Mouse (Mus musculus): ENCODE results near the gene Galnt7. TPM values are rescaled to one million over a fixed set of nuclear protein-coding genes. Genes with fewer than 3 reads are reported as not detected.

Galnt7 gene
- polyA plus RNA-seq, 1 experiment = 26.1 TPM

DNA sequence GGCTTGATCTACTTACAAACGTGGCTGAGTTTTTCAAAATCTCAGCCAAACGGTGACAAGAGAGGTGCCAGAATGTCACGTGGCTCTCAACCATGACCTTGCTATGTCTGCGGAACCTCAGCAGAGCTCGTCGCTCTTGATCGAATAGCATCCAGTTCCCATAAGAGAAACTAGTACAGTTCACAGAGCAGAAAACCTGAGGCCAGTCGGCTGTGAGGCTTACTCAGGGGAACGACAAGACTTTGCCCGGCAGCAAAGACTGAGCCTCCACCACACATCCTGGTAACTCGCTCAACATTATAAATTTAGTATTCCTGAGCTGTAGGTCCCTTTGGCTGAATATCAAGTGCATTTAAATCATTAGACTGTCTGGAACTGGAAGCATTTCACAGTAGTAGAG, 16.1 kb downstream of the Galnt7 start:
- H3K27ac ChIP-seq (ENCODE audit: insufficient read depth, low read length) = no peak overlapping the region
- no peaks in the 10 kb centered on the region for H3K9me3 ChIP-seq (replicated peaks; ENCODE audit: control insufficient read depth, insufficient read depth, low read length, poor library complexity, severe bottlenecking)
- TF ChIP-seq EP300 (IDR thresholded peaks at IDR 0.05; ENCODE audit: insufficient read depth, low read depth, low read length) = no peak
- TF ChIP-seq POLR2A (IDR thresholded peaks at IDR 0.05; ENCODE audit: insufficient read depth, low read length) = no peak
- no peak for TF ChIP-seq CTCF (IDR thresholded peaks at IDR 0.05; ENCODE audit: low read depth, low read length)
- H3K4me1 ChIP-seq (ENCODE audit: control insufficient read depth, insufficient read depth, low read length) = no peaks in the 10 kb centered on the region
- no peak overlapping the region for H3K9ac ChIP-seq (ENCODE audit: low read depth, poor library complexity, severe bottlenecking)
- no peaks in the 10 kb centered on the region for H3K36me3 ChIP-seq (ENCODE audit: control insufficient read depth, insufficient read depth, low read length, poor library complexity, severe bottlenecking)
- no peak overlapping the region for H3K4me3 ChIP-seq (ENCODE audit: low read depth, low read length)
- H3K27me3 ChIP-seq (ENCODE audit: control insufficient read depth, insufficient read depth, low read length, poor library complexity, severe bottlenecking) = no peaks in the 10 kb centered on the region

DNA sequence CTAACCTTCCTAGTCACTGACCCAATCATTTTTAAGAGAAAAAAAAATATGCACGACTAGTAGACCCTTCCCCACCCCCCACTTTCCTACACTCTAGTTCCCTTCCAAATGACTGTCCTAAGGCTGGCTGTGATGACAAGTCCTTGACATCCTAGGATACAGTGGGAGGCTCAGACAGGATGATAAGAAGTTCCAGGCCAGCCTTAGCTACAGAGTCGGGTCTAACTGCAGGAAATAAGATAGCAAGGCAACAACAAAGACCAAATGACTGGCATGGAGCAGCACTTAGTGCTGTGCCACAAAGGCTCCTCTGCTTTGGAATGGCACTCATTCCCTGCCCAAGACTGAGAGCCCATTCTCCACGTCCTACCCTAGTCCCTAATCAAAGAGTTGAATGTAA, 16.6 kb downstream of the Galnt7 start:
- TF ChIP-seq POLR2A (IDR thresholded peaks at IDR 0.05; ENCODE audit: insufficient read depth, low read length) = no peak
- TF ChIP-seq CTCF (IDR thresholded peaks at IDR 0.05; ENCODE audit: low read depth, low read length) = no peak
- no peak for TF ChIP-seq EP300 (IDR thresholded peaks at IDR 0.05; ENCODE audit: insufficient read depth, low read depth, low read length)
- H3K9ac ChIP-seq (ENCODE audit: low read depth, poor library complexity, severe bottlenecking) = no peak overlapping the region
- no peaks in the 10 kb centered on the region for H3K9me3 ChIP-seq (replicated peaks; ENCODE audit: control insufficient read depth, insufficient read depth, low read length, poor library complexity, severe bottlenecking)
- no peak overlapping the region for H3K27ac ChIP-seq (ENCODE audit: insufficient read depth, low read length)
- H3K4me1 ChIP-seq (ENCODE audit: control insufficient read depth, insufficient read depth, low read length) = no peaks in the 10 kb centered on the region
- no peaks in the 10 kb centered on the region for H3K36me3 ChIP-seq (ENCODE audit: control insufficient read depth, insufficient read depth, low read length, poor library complexity, severe bottlenecking)
- no peaks in the 10 kb centered on the region for H3K27me3 ChIP-seq (ENCODE audit: control insufficient read depth, insufficient read depth, low read length, poor library complexity, severe bottlenecking)
- H3K4me3 ChIP-seq (ENCODE audit: low read depth, low read length) = no peak overlapping the region

DNA sequence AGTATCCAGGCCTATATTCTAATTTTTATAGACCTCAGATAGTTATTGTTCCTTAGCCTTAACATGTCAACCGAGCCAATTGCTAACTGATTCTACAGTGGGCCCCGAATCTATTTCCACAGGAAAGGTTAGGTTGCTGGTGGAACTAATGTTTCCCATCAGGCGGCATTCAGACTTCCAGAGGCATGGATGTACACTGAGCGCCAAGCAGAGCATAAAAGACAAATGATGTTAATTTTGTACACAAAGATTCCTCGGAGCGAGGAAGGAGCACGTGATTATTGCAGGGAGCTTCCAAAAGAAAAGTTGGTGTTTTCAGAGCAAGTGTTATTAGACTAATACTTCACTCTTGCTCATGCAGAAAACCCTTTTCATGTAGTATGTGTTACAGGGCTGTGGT, 21.1 kb downstream of the Galnt7 start:
- Histone ChIP-seq H3K9ac (ENCODE audit: low read depth, poor library complexity, severe bottlenecking) (no peak overlapping the region), H3K4me3 (ENCODE audit: low read depth, low read length) (no peak overlapping the region), H3K36me3 (ENCODE audit: control insufficient read depth, insufficient read depth, low read length, poor library complexity, severe bottlenecking) (no peaks in the 10 kb centered on the region), H3K27me3 (ENCODE audit: control insufficient read depth, insufficient read depth, low read length, poor library complexity, severe bottlenecking) (no peaks in the 10 kb centered on the region), H3K9me3 (replicated peaks; ENCODE audit: control insufficient read depth, insufficient read depth, low read length, poor library complexity, severe bottlenecking) (no peaks in the 10 kb centered on the region), H3K4me1 (ENCODE audit: control insufficient read depth, insufficient read depth, low read length) (no peaks in the 10 kb centered on the region), H3K27ac (ENCODE audit: insufficient read depth, low read length) (no peak overlapping the region)
- TF ChIP-seq CTCF (IDR thresholded peaks at IDR 0.05; ENCODE audit: low read depth, low read length) = no peak

DNA sequence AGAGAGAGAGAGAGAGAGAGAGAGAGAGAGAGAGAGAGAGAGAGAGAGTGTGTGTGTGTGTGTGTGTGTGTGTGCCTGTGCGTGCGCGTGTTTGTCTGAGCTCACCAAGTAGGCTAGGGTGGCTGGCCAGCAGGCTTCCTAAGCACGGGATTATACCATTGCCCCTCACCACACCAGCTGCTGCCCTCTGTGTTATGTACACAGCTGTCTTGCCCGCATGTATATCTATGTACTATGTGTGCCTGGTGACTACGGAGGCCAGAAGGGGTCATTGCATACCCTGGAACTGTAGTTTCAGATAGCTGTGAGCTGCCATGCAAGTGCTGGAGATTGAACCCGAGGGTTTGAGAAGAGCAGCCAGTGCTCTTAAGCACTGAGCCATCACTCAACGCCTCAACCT, 22.7 kb downstream of the Galnt7 start:
- Histone ChIP-seq H3K36me3 (ENCODE audit: control insufficient read depth, insufficient read depth, low read length, poor library complexity, severe bottlenecking) (no peaks in the 10 kb centered on the region), H3K9ac (ENCODE audit: low read depth, poor library complexity, severe bottlenecking) (no peak overlapping the region), H3K4me1 (ENCODE audit: control insufficient read depth, insufficient read depth, low read length) (no peaks in the 10 kb centered on the region), H3K4me3 (ENCODE audit: low read depth, low read length) (no peak overlapping the region), H3K27ac (ENCODE audit: insufficient read depth, low read length) (no peak overlapping the region), H3K27me3 (ENCODE audit: control insufficient read depth, insufficient read depth, low read length, poor library complexity, severe bottlenecking) (no peaks in the 10 kb centered on the region), H3K9me3 (replicated peaks; ENCODE audit: control insufficient read depth, insufficient read depth, low read length, poor library complexity, severe bottlenecking) (no peaks in the 10 kb centered on the region)
- TF ChIP-seq CTCF (IDR thresholded peaks at IDR 0.05; ENCODE audit: low read depth, low read length) = no peak
- TF ChIP-seq EP300 (IDR thresholded peaks at IDR 0.05; ENCODE audit: insufficient read depth, low read depth, low read length) = no peak
- TF ChIP-seq POLR2A (IDR thresholded peaks at IDR 0.05; ENCODE audit: insufficient read depth, low read length) = no peak

DNA sequence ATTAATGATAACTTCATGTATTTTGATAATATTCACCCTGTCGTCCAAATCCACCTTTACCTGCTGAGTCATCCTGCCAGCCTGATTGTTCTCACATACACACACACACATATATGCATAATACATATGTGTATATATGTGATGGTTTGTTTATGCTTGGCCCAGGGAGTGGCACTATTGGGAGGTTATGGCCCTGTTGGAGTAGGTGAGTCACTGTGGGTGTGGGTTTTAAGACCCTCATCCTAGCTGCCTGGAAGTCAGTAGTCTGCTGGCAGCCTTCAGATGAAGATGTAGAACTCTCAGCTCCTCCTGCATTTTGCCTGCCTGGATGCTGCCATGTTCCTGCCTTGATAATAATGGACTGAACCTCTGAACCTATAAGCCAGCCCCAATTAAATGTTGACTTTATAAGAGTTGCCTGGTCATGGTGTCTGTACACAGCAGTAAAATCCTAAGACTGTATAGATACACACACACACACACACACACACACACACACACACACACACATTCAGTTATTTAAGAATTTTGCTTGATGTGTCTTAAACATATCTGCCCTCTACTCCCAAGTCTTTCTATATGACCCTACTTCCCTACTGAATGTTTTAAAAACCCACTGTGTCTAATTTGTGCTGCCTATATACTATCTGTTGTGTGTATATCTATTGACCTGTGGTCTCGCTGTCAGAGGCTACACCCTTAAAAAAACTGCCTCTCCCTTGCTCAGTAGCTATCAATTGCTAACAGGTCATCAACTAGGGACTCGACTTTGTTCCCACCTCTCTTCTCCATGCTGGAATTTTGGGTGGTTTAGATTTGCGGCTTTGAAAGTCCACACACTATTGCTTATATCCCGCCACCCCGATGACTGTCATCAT, 23.8 kb downstream of the Galnt7 start:
- Histone ChIP-seq H3K27me3 (ENCODE audit: control insufficient read depth, insufficient read depth, low read length, poor library complexity, severe bottlenecking) (no peaks in the 10 kb centered on the region), H3K9ac (ENCODE audit: low read depth, poor library complexity, severe bottlenecking) (no peak overlapping the region), H3K4me3 (ENCODE audit: low read depth, low read length) (no peak overlapping the region), H3K9me3 (replicated peaks; ENCODE audit: control insufficient read depth, insufficient read depth, low read length, poor library complexity, severe bottlenecking) (no peaks in the 10 kb centered on the region; the same call in 1 of the 2 replicates), H3K27ac (ENCODE audit: insufficient read depth, low read length) (no peak overlapping the region), H3K36me3 (ENCODE audit: control insufficient read depth, insufficient read depth, low read length, poor library complexity, severe bottlenecking) (no peaks in the 10 kb centered on the region), H3K4me1 (ENCODE audit: control insufficient read depth, insufficient read depth, low read length) (no peaks in the 10 kb centered on the region)
- TF ChIP-seq CTCF (IDR thresholded peaks at IDR 0.05; ENCODE audit: low read depth, low read length) (no peak), POLR2A (IDR thresholded peaks at IDR 0.05; ENCODE audit: insufficient read depth, low read length) (no peak), EP300 (IDR thresholded peaks at IDR 0.05; ENCODE audit: insufficient read depth, low read depth, low read length) (no peak)

DNA sequence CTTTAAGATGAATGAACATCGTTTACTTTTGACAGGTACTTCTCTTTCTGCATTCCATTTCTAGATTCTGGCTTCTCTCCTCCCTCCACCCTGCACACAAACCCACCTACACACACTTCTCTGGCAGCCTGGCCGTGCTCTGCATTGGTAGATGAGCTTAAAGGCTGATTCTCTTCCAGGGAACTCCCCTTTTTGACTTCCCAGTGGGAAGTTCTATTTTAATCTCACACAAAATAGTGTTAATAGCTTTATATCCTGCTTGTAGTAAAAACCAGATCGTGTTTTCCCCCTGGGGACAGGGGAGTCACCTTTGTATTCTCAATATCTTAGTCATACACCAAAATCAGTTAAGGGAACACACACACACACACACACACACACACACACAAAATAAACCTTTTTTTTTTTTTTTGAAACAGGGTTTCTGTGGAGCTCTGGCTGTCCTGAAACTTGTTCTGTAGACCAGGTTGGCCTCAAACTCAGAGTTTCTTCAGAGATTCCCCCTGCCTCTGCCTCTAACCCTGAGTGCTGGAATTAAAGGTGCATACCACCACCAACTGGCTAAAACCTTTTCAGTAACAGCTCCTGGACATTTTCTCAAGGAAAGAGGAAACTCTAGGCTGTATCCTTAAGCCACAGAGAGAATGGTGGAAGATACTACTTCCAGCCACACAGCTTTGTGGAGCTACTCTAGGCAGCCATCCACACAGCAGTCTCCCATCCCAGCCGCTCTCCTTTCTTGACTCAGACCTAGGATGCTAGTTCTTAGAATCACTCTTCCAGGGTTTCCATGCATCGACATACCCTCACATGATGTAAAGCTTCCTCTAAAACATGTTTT, 24.7 kb downstream of the Galnt7 start:
- TF ChIP-seq POLR2A (IDR thresholded peaks at IDR 0.05; ENCODE audit: insufficient read depth, low read length) (no peak), CTCF (IDR thresholded peaks at IDR 0.05; ENCODE audit: low read depth, low read length) (no peak), EP300 (IDR thresholded peaks at IDR 0.05; ENCODE audit: insufficient read depth, low read depth, low read length) (no peak)
- Histone ChIP-seq H3K27ac (ENCODE audit: insufficient read depth, low read length) (no peak overlapping the region), H3K9me3 (replicated peaks; ENCODE audit: control insufficient read depth, insufficient read depth, low read length, poor library complexity, severe bottlenecking) (no peaks in the 10 kb centered on the region; the same call in 1 of the 2 replicates)

More for the DNA sequence above, 24.7 kb downstream of the Galnt7 start:
- Histone ChIP-seq H3K4me1 (ENCODE audit: control insufficient read depth, insufficient read depth, low read length) (no peaks in the 10 kb centered on the region), H3K4me3 (ENCODE audit: low read depth, low read length) (no peak overlapping the region), H3K9ac (ENCODE audit: low read depth, poor library complexity, severe bottlenecking) (no peak overlapping the region), H3K36me3 (ENCODE audit: control insufficient read depth, insufficient read depth, low read length, poor library complexity, severe bottlenecking) (no peaks in the 10 kb centered on the region), H3K27me3 (ENCODE audit: control insufficient read depth, insufficient read depth, low read length, poor library complexity, severe bottlenecking) (no peaks in the 10 kb centered on the region)

Data from ES-Bruce4 (cell line).